Mouse (Mus musculus): ENCODE measurements around the gene Irgq.

DNA sequence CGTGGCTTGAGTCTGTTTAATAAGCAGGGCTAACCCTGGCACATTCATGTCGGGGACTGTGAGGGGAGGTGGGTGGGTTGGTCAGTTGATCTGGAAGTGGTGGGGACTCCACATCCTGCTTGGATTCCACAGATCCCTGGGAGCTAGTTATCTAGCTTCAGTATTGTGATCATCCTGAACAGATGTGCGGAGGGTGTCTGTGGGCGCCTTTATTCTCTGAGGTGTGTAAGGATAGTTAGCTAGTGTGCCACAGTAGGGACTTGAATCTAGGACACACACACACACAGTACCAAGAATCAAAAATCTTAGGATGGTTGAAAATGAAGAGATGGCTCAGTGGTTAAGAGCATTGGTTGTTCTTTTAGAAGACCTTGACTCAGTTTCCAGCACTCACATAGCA lies 38.0 kb downstream of the Irgq start:
- TF ChIP-seq POLR2A (IDR thresholded peaks at IDR 0.05; ENCODE audit: borderline replicate concordance, extremely low read depth, low read depth, low read length) (no peak), CTCF (IDR thresholded peaks at IDR 0.05; ENCODE audit: insufficient read depth, low read length) (no peak)
